Mouse (Mus musculus) myocyte (in vitro differentiated cells): ENCODE results near the gene Fars2.

Experiments
- MAX ChIP-seq: IDR thresholded peaks from one replicate; pipeline ENCODE4 v1.6.1; 2011; ENCODE audit warnings: low read depth, mild to moderate bottlenecking, control low read depth
- POLR2A ChIP-seq: IDR thresholded peaks from one replicate; pipeline ENCODE4 v1.6.1; 2011; ENCODE audit warnings: low read depth, mild to moderate bottlenecking, control low read depth, moderate library complexity; ENCODE audit not compliant: insufficient read length
- POLR2AphosphoS2 ChIP-seq: IDR thresholded peaks from one replicate; pipeline ENCODE4 v1.6.1; 2011; ENCODE audit warnings: low read depth, control low read depth; ENCODE audit not compliant: insufficient read length
- SRF ChIP-seq: IDR thresholded peaks from one replicate; pipeline ENCODE4 v1.6.1; 2011; ENCODE audit warnings: low read depth; ENCODE audit not compliant: control insufficient read depth, insufficient read length
- TCF3 ChIP-seq: IDR thresholded peaks from one replicate; pipeline ENCODE4 v1.6.1; 2011; ENCODE audit warnings: low read depth, control low read depth; ENCODE audit not compliant: insufficient read length
- USF1 ChIP-seq: IDR thresholded peaks from one replicate; pipeline ENCODE4 v1.6.1; 2011; ENCODE audit warnings: low read depth, mild to moderate bottlenecking, control low read depth, moderate library complexity

GRCm38 (mm10) chr13:36731931-36732461 lies 614.8 kb downstream of the Fars2 start:
- no peak for TF ChIP-seq POLR2A
- no peak for TF ChIP-seq SRF
- TF ChIP-seq TCF3, result no peak
- no peak for TF ChIP-seq USF1
- TF ChIP-seq MAX, result no peak
- TF ChIP-seq POLR2AphosphoS2, result no peak
